Mouse (Mus musculus): ENCODE results near the gene Sync. TPM values are rescaled to one million over a fixed set of nuclear protein-coding genes. Genes with fewer than 3 reads are reported as not detected.
A peak's percentile ranks its signal among the peaks of the same experiment; 100 is the strongest.

The Sync gene
- total RNA-seq, 1 experiment, result 2.1 TPM

- no peaks in the 10 kb centered on the region for H3K9me3 ChIP-seq (ENCODE audit: control insufficient read depth, insufficient read depth, low read depth, low read length)
- no peak overlapping the region for H3K27ac ChIP-seq (ENCODE audit: insufficient read depth, low read depth, low read length, poor library complexity, severe bottlenecking)
- no peak overlapping the region for H3K9ac ChIP-seq (ENCODE audit: insufficient read depth, low read depth, low read length, poor library complexity, severe bottlenecking)
- no peaks in the 10 kb centered on the region for H3K36me3 ChIP-seq (ENCODE audit: control insufficient read depth, insufficient read depth, low read length, poor library complexity, severe bottlenecking)
- H3K4me1 ChIP-seq (ENCODE audit: control insufficient read depth in 2 of 2, insufficient read depth in 2 of 2, low read length in 2 of 2, poor library complexity in 1 of 2), result peaks cover 0 to 8% of the 10 kb centered on the region in 2 experiments; a peak in 2 of 4 replicates
- in situ Hi-C loops (cut with MboI; ENCODE audit: low sequenced_read_pairs in 2 of 2, unreplicated experiment in 2 of 2), result no loop called here
- DNase-seq (ENCODE audit: low read depth, low spot score), result no peak
- TF ChIP-seq CHD2 (IDR thresholded peaks at IDR 0.05; ENCODE audit: low read depth, low read length) (no peak), ZNF384 (IDR thresholded peaks at IDR 0.05; ENCODE audit: low read depth, low read length) (no peak), ZC3H11A (IDR thresholded peaks at IDR 0.05; ENCODE audit: borderline replicate concordance, low read depth, low read length) (no peak), HCFC1 (IDR thresholded peaks at IDR 0.05; ENCODE audit: borderline replicate concordance, insufficient read depth, low read length) (no peak), MAFK (IDR thresholded peaks at IDR 0.05; ENCODE audit: insufficient read depth, low read depth, low read length) (no peak)
- no peak overlapping the region for H3K4me3 ChIP-seq (ENCODE audit: insufficient read depth in 1 of 2, low read depth in 1 of 2, low read length in 2 of 2, poor library complexity in 1 of 2, severe bottlenecking in 1 of 2)
Measured at GRCm38 (mm10) chr4:129283226-129283625, 4.2 kb upstream of the Sync start.

- Histone ChIP-seq H3K4me3 (ENCODE audit: insufficient read depth in 1 of 2, low read depth in 1 of 2, low read length in 2 of 2, poor library complexity in 1 of 2, severe bottlenecking in 1 of 2) (no peak overlapping the region), H3K9me3 (ENCODE audit: control insufficient read depth, insufficient read depth, low read depth, low read length) (no peaks in the 10 kb centered on the region), H3K36me3 (ENCODE audit: control insufficient read depth, insufficient read depth, low read length, poor library complexity, severe bottlenecking) (no peaks in the 10 kb centered on the region), H3K9ac (ENCODE audit: insufficient read depth, low read depth, low read length, poor library complexity, severe bottlenecking) (no peak overlapping the region), H3K27ac (ENCODE audit: insufficient read depth, low read depth, low read length, poor library complexity, severe bottlenecking) (no peak overlapping the region), H3K4me1 (ENCODE audit: control insufficient read depth in 2 of 2, insufficient read depth in 2 of 2, low read length in 2 of 2, poor library complexity in 1 of 2) (peaks cover 0 to 8% of the 10 kb centered on the region in 2 experiments; a peak in 2 of 4 replicates)
- no peak for DNase-seq (ENCODE audit: low read depth, low spot score)
- no peak for TF ChIP-seq CHD2 (IDR thresholded peaks at IDR 0.05; ENCODE audit: low read depth, low read length)
- in situ Hi-C loops (cut with MboI; ENCODE audit: low sequenced_read_pairs in 2 of 2, unreplicated experiment in 2 of 2), result no loop called here
Measured at GRCm38 (mm10) chr4:129284685-129285084, 2.7 kb upstream of the Sync start.

GRCm38 (mm10) chr4:129286001-129286682 lies 1.3 kb upstream of the Sync start:
- no peak for DNase-seq (ENCODE audit: low read depth, low spot score)
- H3K9ac ChIP-seq (ENCODE audit: insufficient read depth, low read depth, low read length, poor library complexity, severe bottlenecking), result no peak overlapping the region

DNA sequence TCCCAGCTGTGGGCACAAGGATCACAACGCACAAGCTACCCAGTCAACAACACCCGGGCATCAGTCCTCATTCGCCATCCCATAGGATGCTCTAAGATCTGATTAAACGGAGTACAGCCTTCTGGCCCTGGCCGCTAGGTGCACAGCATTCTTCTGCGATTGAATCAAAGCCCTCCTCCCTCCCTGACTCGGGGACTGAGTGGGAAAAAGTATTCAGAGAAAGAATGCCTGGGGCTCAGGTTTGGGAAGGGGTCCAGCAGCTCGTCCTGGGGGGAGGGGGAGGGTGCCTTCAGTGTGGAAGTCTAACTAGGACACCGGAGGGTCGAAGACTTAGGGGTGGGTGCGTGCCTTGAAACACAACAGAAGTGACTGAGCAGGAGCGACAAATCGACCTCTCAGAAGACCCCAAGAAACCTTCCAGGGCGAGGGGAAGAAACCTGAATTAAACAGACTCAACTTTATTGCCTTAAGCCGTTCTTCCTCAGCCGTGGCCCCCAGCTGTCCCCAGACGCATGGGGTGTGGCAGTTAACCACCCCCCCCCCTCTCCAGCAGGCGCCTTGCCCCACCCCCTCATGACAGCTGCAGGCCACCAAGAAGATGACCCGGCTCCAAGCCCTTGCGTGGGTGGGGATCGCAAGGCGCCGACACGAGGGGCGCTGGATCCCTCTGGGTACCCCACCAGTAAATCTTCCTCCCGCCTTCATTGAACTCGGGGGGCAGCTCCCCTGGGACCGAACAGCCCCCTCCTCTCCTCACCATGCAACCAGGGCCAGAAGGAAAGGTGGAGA lies 540 bp upstream of the Sync start:
- no peak for DNase-seq (ENCODE audit: low read depth, low spot score)
- no peak overlapping the region for H3K27ac ChIP-seq (ENCODE audit: insufficient read depth, low read depth, low read length, poor library complexity, severe bottlenecking)
- TF ChIP-seq ZNF384 (IDR thresholded peaks at IDR 0.05; ENCODE audit: low read depth, low read length) (no peak), CHD2 (IDR thresholded peaks at IDR 0.05; ENCODE audit: low read depth, low read length) (no peak), ZC3H11A (IDR thresholded peaks at IDR 0.05; ENCODE audit: borderline replicate concordance, low read depth, low read length) (no peak), HCFC1 (IDR thresholded peaks at IDR 0.05; ENCODE audit: borderline replicate concordance, insufficient read depth, low read length) (no peak), MAFK (IDR thresholded peaks at IDR 0.05; ENCODE audit: insufficient read depth, low read depth, low read length) (no peak)
- H3K36me3 ChIP-seq (ENCODE audit: control insufficient read depth, insufficient read depth, low read length, poor library complexity, severe bottlenecking), result no peaks in the 10 kb centered on the region
- peaks cover 0 to 8% of the 10 kb centered on the region in 2 experiments; a peak in 2 of 4 replicates for H3K4me1 ChIP-seq (ENCODE audit: control insufficient read depth in 2 of 2, insufficient read depth in 2 of 2, low read length in 2 of 2, poor library complexity in 1 of 2)
- peak overlapping the region; percentile 71 to 77 for H3K4me3 ChIP-seq (ENCODE audit: insufficient read depth in 1 of 2, low read depth in 1 of 2, low read length in 2 of 2, poor library complexity in 1 of 2, severe bottlenecking in 1 of 2)
- H3K9ac ChIP-seq (ENCODE audit: insufficient read depth, low read depth, low read length, poor library complexity, severe bottlenecking), result peak overlapping the region; percentile 58; the same call in 1 of the 2 replicates
- in situ Hi-C loops (cut with MboI; ENCODE audit: low sequenced_read_pairs in 2 of 2, unreplicated experiment in 2 of 2), result no loop called here
- no peaks in the 10 kb centered on the region for H3K9me3 ChIP-seq (ENCODE audit: control insufficient read depth, insufficient read depth, low read depth, low read length)

More at GRCm38 (mm10) chr4:129286001-129286682, 1.3 kb upstream of the Sync start:
- Histone ChIP-seq H3K4me1 (ENCODE audit: control insufficient read depth in 2 of 2, insufficient read depth in 2 of 2, low read length in 2 of 2, poor library complexity in 1 of 2) (peaks cover 0 to 8% of the 10 kb centered on the region in 2 experiments; a peak in 2 of 4 replicates), H3K9me3 (ENCODE audit: control insufficient read depth, insufficient read depth, low read depth, low read length) (no peaks in the 10 kb centered on the region), H3K36me3 (ENCODE audit: control insufficient read depth, insufficient read depth, low read length, poor library complexity, severe bottlenecking) (no peaks in the 10 kb centered on the region), H3K27ac (ENCODE audit: insufficient read depth, low read depth, low read length, poor library complexity, severe bottlenecking) (no peak overlapping the region), H3K4me3 (ENCODE audit: insufficient read depth in 1 of 2, low read depth in 1 of 2, low read length in 2 of 2, poor library complexity in 1 of 2, severe bottlenecking in 1 of 2) (no peak overlapping the region)
- no peak for TF ChIP-seq MAFK (IDR thresholded peaks at IDR 0.05; ENCODE audit: insufficient read depth, low read depth, low read length)
- no peak for TF ChIP-seq ZNF384 (IDR thresholded peaks at IDR 0.05; ENCODE audit: low read depth, low read length)
- TF ChIP-seq HCFC1 (IDR thresholded peaks at IDR 0.05; ENCODE audit: borderline replicate concordance, insufficient read depth, low read length), result no peak
- no peak for TF ChIP-seq ZC3H11A (IDR thresholded peaks at IDR 0.05; ENCODE audit: borderline replicate concordance, low read depth, low read length)
- TF ChIP-seq CHD2 (IDR thresholded peaks at IDR 0.05; ENCODE audit: low read depth, low read length), result no peak
- in situ Hi-C loops (cut with MboI; ENCODE audit: low sequenced_read_pairs in 2 of 2, unreplicated experiment in 2 of 2), result no loop called here
